In the genomic region with DNA sequence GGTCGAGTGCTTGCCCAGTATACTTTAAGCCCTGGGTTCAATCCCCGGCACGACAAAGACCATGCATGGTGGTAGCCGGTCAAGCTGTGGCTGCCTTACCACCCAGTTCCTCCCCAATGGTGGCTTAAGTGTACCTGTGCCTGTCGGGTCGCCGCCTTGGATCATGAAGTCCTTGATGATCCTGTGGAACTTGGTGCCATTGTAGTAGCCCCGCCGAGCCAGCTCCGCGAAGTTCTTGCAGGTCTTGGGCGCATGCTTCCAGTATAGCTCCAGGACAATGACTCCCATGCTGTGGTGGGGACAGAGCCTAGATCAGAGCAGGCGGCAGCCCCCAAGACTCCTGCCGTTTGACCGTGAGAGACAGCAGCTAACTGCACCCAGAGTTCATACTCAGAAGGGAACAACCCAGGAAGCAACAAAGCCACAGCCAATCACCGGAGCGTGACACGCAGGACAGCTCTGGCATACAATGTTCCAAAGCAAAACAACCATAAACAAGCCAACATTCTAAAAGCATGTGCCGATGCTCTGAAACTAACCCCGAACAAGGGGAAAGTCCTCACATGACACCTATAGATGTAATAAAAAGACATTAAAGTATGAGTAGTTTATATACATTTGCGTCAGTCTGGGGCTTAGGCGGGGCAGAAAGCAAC, we compare ENCODE assay signal across 10 mouse cellular contexts. TPM values are rescaled to one million over a fixed set of nuclear protein-coding genes. Genes with fewer than 3 reads are reported as not detected.
A peak's percentile ranks its signal among the peaks of the same experiment; 100 is the strongest.
DNase-seq lines count a peak whose midpoint lies in the region; ATAC-seq lines count a peak whose summit lies in the region.
"Had no signal": no experiment of that assay in that cellular context is flagged by ENCODE, and none has a peak within 500 bp of the region (broad histone marks: within the 10 kb centered on the region; RNA-seq: fewer than 3 reads in every experiment).

No protein-coding gene starts in this region.

- no peak for DNase-seq in heart, adult 18-20 months
- DNase-seq in embryonic facial prominence, embryonic 10.5 days (ENCODE audit: low spot score): no peak
- no peak for DNase-seq in left cerebral cortex, adult 11 months (ENCODE audit: low spot score)
- DNase-seq in frontal cortex, postnatal 36 days (ENCODE audit: low spot score in 2 of 2): no peak
- DNase-seq: retina, postnatal 1 day; thymus, postnatal 14 days had no signal

- H3K4me3 ChIP-seq in heart, embryonic 11.5 days (ENCODE audit: low read depth, low read length): no peak overlapping the region
- peak overlapping the region; percentile 86 for H3K4me3 ChIP-seq in megakaryocyte, embryonic 14.5 days (replicated peaks)
- H3K4me3 ChIP-seq in embryonic facial prominence, embryonic 10.5 days: peak overlapping the region; percentile 79; the same call in 1 of the 2 replicates
- H3K4me3 ChIP-seq in liver, embryonic 15.5 days (replicated peaks): peak overlapping the region; percentile 96

- H3K9me3 ChIP-seq in heart, embryonic 11.5 days (replicated peaks; ENCODE audit: control insufficient read depth, low read length): no peaks in the 10 kb centered on the region
- H3K9me3 ChIP-seq in megakaryocyte, embryonic 14.5 days: no peaks in the 10 kb centered on the region
- H3K9me3 ChIP-seq in embryonic facial prominence, embryonic 10.5 days: no peaks in the 10 kb centered on the region
- no peaks in the 10 kb centered on the region for H3K9me3 ChIP-seq in liver, embryonic 15.5 days (replicated peaks)

- no peak overlapping the region for H3K9ac ChIP-seq in heart, embryonic 11.5 days (ENCODE audit: low read depth, low read length)
- peak overlapping the region; percentile 93; the same call in 1 of the 2 replicates for H3K9ac ChIP-seq in liver, embryonic 15.5 days

- WGBS in heart, embryonic 11.5 days (ENCODE audit: insufficient replicate concordance): 91% methylated on average over 22 of the region's 22 CpGs
- 94% methylated on average over 22 of the region's 22 CpGs for WGBS in embryonic facial prominence, embryonic 10.5 days
- WGBS in liver, embryonic 15.5 days (ENCODE audit: insufficient replicate concordance): 77% methylated on average over 22 of the region's 22 CpGs

- peaks cover 31% of the 10 kb centered on the region for H3K4me1 ChIP-seq in heart, embryonic 11.5 days (ENCODE audit: control insufficient read depth, insufficient read depth, low read length)
- H3K4me1 ChIP-seq in megakaryocyte, embryonic 14.5 days: peaks cover 86% of the 10 kb centered on the region
- H3K4me1 ChIP-seq in embryonic facial prominence, embryonic 10.5 days: peaks cover 55% of the 10 kb centered on the region
- peaks cover 82% of the 10 kb centered on the region for H3K4me1 ChIP-seq in liver, embryonic 15.5 days (replicated peaks)

- peak overlapping the region; percentile 91 for H3K4me2 ChIP-seq in heart, embryonic 11.5 days
- H3K4me2 ChIP-seq in liver, embryonic 15.5 days: peak overlapping the region; percentile 82

- H3K27ac ChIP-seq in heart, embryonic 11.5 days (ENCODE audit: low read depth, low read length): no peak overlapping the region
- H3K27ac ChIP-seq in embryonic facial prominence, embryonic 10.5 days (replicated peaks): no peak overlapping the region
- no peak overlapping the region for H3K27ac ChIP-seq in liver, embryonic 15.5 days (replicated peaks)

- no peaks in the 10 kb centered on the region for H3K27me3 ChIP-seq in heart, embryonic 11.5 days (ENCODE audit: control insufficient read depth, insufficient read depth, low read length)
- H3K27me3 ChIP-seq in megakaryocyte, embryonic 14.5 days (replicated peaks): no peaks in the 10 kb centered on the region
- no peaks in the 10 kb centered on the region for H3K27me3 ChIP-seq in embryonic facial prominence, embryonic 10.5 days (replicated peaks; ENCODE audit: low read depth, poor library complexity, severe bottlenecking)
- H3K27me3 ChIP-seq in liver, embryonic 15.5 days: no peaks in the 10 kb centered on the region

- peaks cover 12% of the 10 kb centered on the region for H3K36me3 ChIP-seq in heart, embryonic 11.5 days (ENCODE audit: control insufficient read depth, insufficient read depth, low read length)
- H3K36me3 ChIP-seq in megakaryocyte, embryonic 14.5 days (replicated peaks; ENCODE audit: low read length): peaks cover 43% of the 10 kb centered on the region
- H3K36me3 ChIP-seq in embryonic facial prominence, embryonic 10.5 days (replicated peaks): peaks cover 52% of the 10 kb centered on the region
- peaks cover 56% of the 10 kb centered on the region for H3K36me3 ChIP-seq in liver, embryonic 15.5 days (replicated peaks)

- ATAC-seq in heart, embryonic 11.5 days (replicated peaks; ENCODE audit: insufficient number of reproducible peaks, low FRiP score, low TSS enrichment): no peak
- ATAC-seq in megakaryocyte, adult 5-6 weeks (ENCODE audit: poor library complexity, severe bottlenecking): no peak
- no peak for ATAC-seq in liver, embryonic 15.5 days (ENCODE audit: insufficient read depth)

RNA-seq across cellular contexts. Expression of a gene that starts 2.3 kb away (rescaled TPM):
- polyA plus RNA-seq in heart, embryonic 11.5 days (2014; fragmentation: Nextera tagmentation; extraction: Ambion mirVana): 117 and 135 TPM in 2 replicates
- 10 to 100 TPM; 34.9 to 36.5 TPM for total RNA-seq in heart, adult 18-20 months (2021)
- 21.6 and 33.2 TPM in 2 replicates for polyA plus RNA-seq in megakaryocyte, embryonic 14.5 days (2012; ENCODE audit: insufficient read depth, low replicate concordance)
- 37.5 and 39.4 TPM in 2 replicates for total RNA-seq in megakaryocyte, adult 5-6 weeks (2015)
- 53.6 and 57.3 TPM in 2 replicates for total RNA-seq in megakaryocyte, adult 5-6 weeks (2017)
- 219 and 227 TPM in 2 replicates for polyA plus RNA-seq in embryonic facial prominence, embryonic 10.5 days (2016; fragmentation: Nextera tagmentation; extraction: Ambion mirVana)
- 86.2 and 92.9 TPM in 2 replicates for polyA plus RNA-seq in liver, embryonic 15.5 days (2015; fragmentation: Nextera tagmentation; extraction: Ambion mirVana)

RNA-seq across cellular contexts. Expression of a gene that starts 6.9 kb away (rescaled TPM):
- 90.6 and 94.9 TPM in 2 replicates for polyA plus RNA-seq in heart, embryonic 11.5 days (2014; fragmentation: Nextera tagmentation; extraction: Ambion mirVana)
- 100 to 1,000 TPM; 297 to 354 TPM for total RNA-seq in heart, adult 18-20 months (2021)
- polyA plus RNA-seq in megakaryocyte, embryonic 14.5 days (2012; ENCODE audit: insufficient read depth, low replicate concordance): 20.3 and 30.8 TPM in 2 replicates
- total RNA-seq in megakaryocyte, adult 5-6 weeks (2015): 65.8 and 70.1 TPM in 2 replicates
- 81.0 and 89.2 TPM in 2 replicates for total RNA-seq in megakaryocyte, adult 5-6 weeks (2017)
- polyA plus RNA-seq in embryonic facial prominence, embryonic 10.5 days (2016; fragmentation: Nextera tagmentation; extraction: Ambion mirVana): 47.8 and 49.5 TPM in 2 replicates
- 62.7 and 69.9 TPM in 2 replicates for polyA plus RNA-seq in liver, embryonic 15.5 days (2015; fragmentation: Nextera tagmentation; extraction: Ambion mirVana)

RNA-seq across cellular contexts. Expression of a gene that starts 23.8 kb away (rescaled TPM):
- polyA plus RNA-seq in heart, embryonic 11.5 days (2014; fragmentation: Nextera tagmentation; extraction: Ambion mirVana): 24.0 and 28.8 TPM in 2 replicates
- 1 to 10 TPM; 3.9 to 5.0 TPM for total RNA-seq in heart, adult 18-20 months (2021)
- 13.0 and 15.2 TPM in 2 replicates for polyA plus RNA-seq in megakaryocyte, embryonic 14.5 days (2012; ENCODE audit: insufficient read depth, low replicate concordance)
- total RNA-seq in megakaryocyte, adult 5-6 weeks (2015): 0.25 TPM in 1 of 2 replicates, not detected in the other
- not detected in 2 replicates for total RNA-seq in megakaryocyte, adult 5-6 weeks (2017)
- polyA plus RNA-seq in embryonic facial prominence, embryonic 10.5 days (2016; fragmentation: Nextera tagmentation; extraction: Ambion mirVana): 3.6 and 4.7 TPM in 2 replicates
- 0.05 and 0.12 TPM in 2 replicates for polyA plus RNA-seq in liver, embryonic 15.5 days (2015; fragmentation: Nextera tagmentation; extraction: Ambion mirVana)

RNA-seq across cellular contexts. Expression of a gene that starts 55.7 kb away (rescaled TPM):
- 0.55 and 1.7 TPM in 2 replicates for polyA plus RNA-seq in heart, embryonic 11.5 days (2014; fragmentation: Nextera tagmentation; extraction: Ambion mirVana)
- total RNA-seq in heart, adult 18-20 months (2021): 10 to 100 TPM; 22.7 to 29.1 TPM
- polyA plus RNA-seq in megakaryocyte, embryonic 14.5 days (2012; ENCODE audit: insufficient read depth, low replicate concordance): 1.6 and 4.7 TPM in 2 replicates
- total RNA-seq in megakaryocyte, adult 5-6 weeks (2015): 32.6 and 44.2 TPM in 2 replicates
- total RNA-seq in megakaryocyte, adult 5-6 weeks (2017): 59.2 and 64.7 TPM in 2 replicates
- 0.65 and 0.91 TPM in 2 replicates for polyA plus RNA-seq in embryonic facial prominence, embryonic 10.5 days (2016; fragmentation: Nextera tagmentation; extraction: Ambion mirVana)
- 1.9 and 2.4 TPM in 2 replicates for polyA plus RNA-seq in liver, embryonic 15.5 days (2015; fragmentation: Nextera tagmentation; extraction: Ambion mirVana)
